Mouse (Mus musculus) midbrain, embryonic 11.5 days (tissue): Measurements from ENCODE around the gene Zfp68. TPM values are rescaled to one million over a fixed set of nuclear protein-coding genes. Genes with fewer than 3 reads are reported as not detected.
A peak's percentile ranks its signal among the peaks of the same experiment; 100 is the strongest.

ENCODE experiments used
- ATAC-seq: fragments of 200-750 bp; cut with Nextera tagmentation; 2 replicates; pipeline ENCODE4 v1.8.0; 2017; ENCODE audit warnings: moderate TSS enrichment, moderate library complexity; ENCODE audit not compliant: low FRiP score
- DNase-seq: peaks from one replicate; pipeline ENCODE4 v3.0.0; 2015; ENCODE audit warnings: low spot score; ENCODE audit errors: missing footprints
- H3K27ac ChIP-seq: fragments of 300-500 bp; sonication (generic); 2 replicates; pipeline ENCODE4 v1.5.1; 2014; ENCODE audit warnings: low read depth, low read length
- H3K27me3 ChIP-seq: fragments of 300-500 bp; sonication (generic); 2 replicates; pipeline ENCODE4 v1.6.1; 2014; ENCODE audit warnings: mild to moderate bottlenecking, low read length, moderate library complexity, mixed read lengths; ENCODE audit not compliant: control insufficient read depth, insufficient read depth
- H3K36me3 ChIP-seq: fragments of 300-500 bp; sonication (generic); 2 replicates; pipeline ENCODE4 v1.6.1; 2014; ENCODE audit warnings: mild to moderate bottlenecking, low read length, moderate library complexity, mixed read lengths; ENCODE audit not compliant: control insufficient read depth, insufficient read depth
- H3K4me1 ChIP-seq: fragments of 300-500 bp; sonication (generic); 2 replicates; pipeline ENCODE4 v1.6.1; 2014; ENCODE audit warnings: low read length; ENCODE audit not compliant: control insufficient read depth, insufficient read depth
- H3K4me2 ChIP-seq: fragments of 300-500 bp; sonication (generic); 2 replicates; pipeline ENCODE4 v1.6.1; 2014; ENCODE audit warnings: mild to moderate bottlenecking, moderate library complexity
- H3K4me3 ChIP-seq: fragments of 300-500 bp; sonication (generic); 2 replicates; pipeline ENCODE4 v1.5.1; 2014; ENCODE audit warnings: low read depth, low read length
- H3K9ac ChIP-seq: fragments of 300-500 bp; sonication (generic); 2 replicates; pipeline ENCODE4 v1.6.1; 2014; ENCODE audit warnings: low read length
- H3K9me3 ChIP-seq: fragments of 300-500 bp; sonication (generic); 2 replicates; pipeline ENCODE4 v1.6.1; 2016; ENCODE audit warnings: low read length; ENCODE audit not compliant: control insufficient read depth
- WGBS: fragments of 180-500 bp; shearing (Covaris S2); extraction: QIAGEN DNeasy Blood & Tissue Kit; methylation state at CpG from one replicate; pipeline ENCODE4 v1.1.7; 2014; 5-methylcytosine and 5-hydroxymethylcytosine counted together
- polyA plus RNA-seq: library from polyadenylated mRNA; unstranded; fragments of >200 nt; fragmentation: Nextera tagmentation; extraction: Ambion mirVana; gene quantifications from 2 replicates; pipeline ENCODE4 v1.2.1, GENCODE M21; 2014

Gene Zfp68
- 73.1 and 81.9 TPM in 2 replicates for polyA plus RNA-seq

DNA sequence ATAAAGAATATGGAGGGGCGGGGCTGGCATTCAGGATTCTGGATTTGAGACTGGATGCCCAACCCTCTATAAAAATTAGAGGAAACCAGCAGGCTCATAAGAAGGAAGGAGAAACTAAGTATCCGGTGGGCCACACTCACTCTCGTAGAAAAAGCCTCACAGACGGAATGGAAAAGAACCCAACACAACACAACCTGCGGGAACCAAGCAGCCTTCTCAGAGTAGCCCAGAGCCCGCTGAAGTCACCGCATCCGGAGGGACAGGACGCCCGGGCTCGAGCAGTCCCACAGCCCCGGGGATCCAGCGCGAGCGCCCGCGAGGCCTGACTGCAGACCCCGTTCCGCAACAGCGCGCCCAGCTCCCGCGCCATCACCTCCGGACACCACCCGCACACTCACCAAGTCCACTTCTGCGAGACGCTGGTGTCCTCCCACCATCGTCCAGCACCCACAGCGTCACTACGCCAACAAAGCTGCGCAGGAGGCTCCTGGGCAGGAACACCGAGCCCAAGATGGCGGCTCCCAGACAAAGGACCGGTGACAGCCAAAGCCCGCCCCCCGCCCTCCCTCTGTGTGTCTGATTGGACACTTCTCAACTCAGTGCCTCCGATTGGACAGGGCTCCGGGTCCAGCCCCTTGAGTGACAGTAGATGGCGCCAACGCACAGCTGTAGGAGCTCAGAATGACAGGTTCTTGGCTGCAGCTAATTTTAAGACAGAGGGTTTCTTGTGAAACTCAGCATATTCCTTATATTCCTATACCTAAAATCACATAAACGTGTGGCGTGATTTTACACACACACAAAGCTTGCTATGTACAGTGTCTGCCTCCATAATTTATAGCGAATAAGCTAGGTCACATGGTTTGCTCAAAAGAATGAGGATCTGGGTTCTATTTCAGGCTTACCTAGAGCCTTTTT is at the start of gene Zfp68:
Zfp68 (minus strand) TSS at position 551 of the 918 bp plus-strand sequence.
- WGBS: under 1% methylated on average over 43 of the region's 43 CpGs

DNA sequence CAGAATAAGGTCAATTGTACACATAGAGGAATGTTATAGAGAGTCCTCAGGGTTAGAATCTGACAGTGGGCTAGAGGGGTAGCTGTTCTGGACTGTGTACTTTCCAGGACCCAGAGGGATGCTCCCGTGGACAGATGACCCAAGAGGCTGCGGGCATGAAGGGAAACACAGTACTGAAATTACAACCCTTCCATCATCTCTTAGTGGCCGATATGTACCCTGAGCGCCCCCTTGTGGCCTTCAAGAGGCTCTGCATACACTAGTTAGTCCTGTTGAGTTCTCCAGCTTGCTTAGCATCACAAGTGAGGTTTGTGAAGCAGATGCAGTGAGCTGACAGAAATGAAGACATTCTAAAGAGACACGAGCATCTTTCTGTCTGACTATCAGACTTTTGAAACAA is 39.4 kb upstream of the Zfp68 start:
- DNase-seq (peak; percentile 93), ATAC-seq (peak; percentile 61; the same call in 1 of the 2 replicates)
- Histone ChIP-seq H3K27ac (no peak overlapping the region), H3K9ac (no peak overlapping the region), H3K36me3 (no peaks in the 10 kb centered on the region), H3K9me3 (no peaks in the 10 kb centered on the region), H3K4me3 (no peak overlapping the region), H3K27me3 (no peaks in the 10 kb centered on the region), H3K4me2 (no peak overlapping the region), H3K4me1 (no peaks in the 10 kb centered on the region)
- WGBS: 22% methylated on average over 5 of the region's 5 CpGs

More for the DNA sequence above, at the start of gene Zfp68:
- H3K4me1 ChIP-seq: peaks cover 9% of the 10 kb centered on the region
- peaks cover 17% of the 10 kb centered on the region; the same call in 1 of the 2 replicates for H3K9me3 ChIP-seq
- peak within 1 kb of the TSS; percentile 97 for H3K9ac ChIP-seq
- H3K4me3 ChIP-seq: peak within 1 kb of the TSS; percentile 87
- H3K4me2 ChIP-seq: peak within 1 kb of the TSS; percentile 43
- ATAC-seq (peak; percentile 97), DNase-seq (peak; percentile 99)
- no peaks in the 10 kb centered on the region for H3K27me3 ChIP-seq
- peak within 1 kb of the TSS; percentile 91 for H3K27ac ChIP-seq
- H3K36me3 ChIP-seq: peaks cover 26% of the 10 kb centered on the region

DNA sequence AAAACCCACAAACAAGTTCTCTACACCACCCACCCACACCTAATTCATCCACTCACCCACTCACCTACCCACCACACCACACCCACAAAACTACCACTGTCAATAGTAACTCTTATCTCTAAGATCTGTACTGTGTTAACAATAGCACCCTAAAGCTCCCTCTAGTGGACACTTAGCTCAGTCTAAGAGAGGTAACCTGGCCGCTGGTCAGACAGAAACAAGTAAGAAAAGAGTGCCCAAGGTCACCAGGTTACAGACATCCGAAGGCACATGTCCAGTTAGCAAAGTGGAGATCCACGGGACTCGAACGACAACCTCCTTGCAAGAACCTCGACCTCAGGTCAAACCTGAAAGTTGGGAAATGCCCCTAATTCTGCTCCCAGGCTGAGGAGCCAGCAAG is 38.3 kb upstream of the Zfp68 start:
- Histone ChIP-seq H3K36me3 (no peaks in the 10 kb centered on the region), H3K27ac (no peak overlapping the region), H3K4me2 (no peak overlapping the region), H3K27me3 (no peaks in the 10 kb centered on the region), H3K4me3 (no peak overlapping the region), H3K4me1 (no peaks in the 10 kb centered on the region), H3K9ac (no peak overlapping the region), H3K9me3 (no peaks in the 10 kb centered on the region)
- ATAC-seq: peak; percentile 52
- WGBS: 36% methylated on average over 6 of the region's 6 CpGs
- peak; percentile 91 for DNase-seq

DNA sequence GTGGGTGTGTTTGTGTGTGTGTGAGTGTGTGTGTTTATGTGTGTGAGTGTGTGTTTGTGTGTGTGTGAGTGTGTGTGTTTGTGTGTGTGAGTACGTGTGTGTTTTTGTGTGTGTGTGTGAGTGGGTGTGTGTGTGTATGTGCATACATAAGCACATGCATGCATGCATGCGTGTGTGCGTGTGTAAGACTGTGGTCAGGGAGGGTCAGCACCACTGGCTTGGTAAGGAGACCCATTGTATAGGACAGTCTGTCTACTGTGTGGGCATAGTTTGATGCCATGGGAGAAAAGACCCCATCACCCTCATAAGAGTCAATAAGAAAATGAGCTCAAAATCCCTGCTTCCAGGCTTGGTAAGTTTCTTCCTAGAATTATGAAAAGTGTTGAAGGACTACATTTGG is 37.8 kb upstream of the Zfp68 start:
- ATAC-seq: no peak
- H3K9me3 ChIP-seq: no peaks in the 10 kb centered on the region
- 97% methylated on average over 3 of the region's 3 CpGs for WGBS

DNA sequence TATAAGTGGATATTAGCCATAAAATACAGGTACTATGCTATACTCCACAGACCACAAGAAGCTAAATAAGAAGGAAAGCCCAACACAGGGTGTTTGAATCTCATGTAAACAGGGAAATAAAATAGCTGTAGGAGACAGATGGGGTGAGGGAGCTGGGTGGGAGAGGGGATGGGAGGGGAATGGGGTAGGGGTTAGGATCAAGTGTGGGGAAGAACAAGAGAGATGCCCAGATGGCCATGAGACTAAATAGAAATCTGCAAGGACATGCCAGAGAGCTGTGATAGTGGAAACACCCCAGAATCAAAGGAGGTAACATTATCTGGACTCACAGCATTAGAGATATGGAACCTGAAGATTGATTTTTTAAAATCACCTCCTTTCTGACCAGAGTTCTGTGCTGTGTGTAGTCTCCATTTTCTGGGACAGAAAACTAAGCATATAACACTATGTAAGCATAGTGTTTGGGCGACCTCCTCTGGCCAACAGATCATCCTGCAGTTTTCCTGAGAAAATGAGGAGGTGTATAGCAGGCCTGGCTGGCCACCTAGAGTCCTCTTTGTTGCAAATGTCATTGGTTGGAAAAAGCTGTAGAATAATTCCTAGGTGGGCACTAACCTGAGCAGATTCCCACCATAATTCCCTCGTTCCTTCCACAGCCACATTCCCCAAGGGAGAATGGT is 37.1 kb upstream of the Zfp68 start:
- no peak overlapping the region for H3K4me2 ChIP-seq
- 13% methylated on average over 2 of the region's 2 CpGs for WGBS

More for the DNA sequence above, 37.8 kb upstream of the Zfp68 start:
- Histone ChIP-seq H3K4me2 (no peak overlapping the region), H3K4me1 (no peaks in the 10 kb centered on the region), H3K27ac (no peak overlapping the region), H3K36me3 (no peaks in the 10 kb centered on the region), H3K27me3 (no peaks in the 10 kb centered on the region), H3K9ac (no peak overlapping the region), H3K4me3 (no peak overlapping the region)
- DNase-seq: peak; percentile 69

DNA sequence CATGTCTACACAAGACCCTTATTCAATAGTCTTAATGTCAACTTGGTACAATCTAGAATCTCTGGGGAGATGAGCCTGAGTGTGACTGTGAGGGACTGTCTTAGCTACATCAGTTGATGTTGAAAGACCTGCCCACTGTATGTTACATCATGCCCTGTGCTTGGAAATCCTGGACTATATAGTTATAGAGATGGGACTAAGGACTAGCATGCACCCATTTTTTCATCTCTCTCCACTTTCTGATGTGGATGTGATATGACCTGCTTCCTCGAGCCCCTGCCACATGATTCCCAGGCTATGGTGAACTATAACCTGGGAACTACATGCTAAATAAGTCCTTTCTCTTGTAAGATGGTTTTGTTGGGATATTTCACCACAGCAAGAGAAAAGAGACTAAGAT is 33.4 kb upstream of the Zfp68 start:
- Histone ChIP-seq H3K36me3 (no peaks in the 10 kb centered on the region; the same call in 1 of the 2 replicates), H3K4me1 (no peaks in the 10 kb centered on the region), H3K4me2 (no peak overlapping the region), H3K27ac (no peak overlapping the region), H3K9ac (no peak overlapping the region), H3K27me3 (no peaks in the 10 kb centered on the region), H3K4me3 (no peak overlapping the region), H3K9me3 (no peaks in the 10 kb centered on the region)
- DNase-seq (peak; percentile 72), ATAC-seq (no peak)
- WGBS: 96% methylated on average over 1 of the region's 1 CpGs

More for the DNA sequence above, 37.1 kb upstream of the Zfp68 start:
- H3K27me3 ChIP-seq: no peaks in the 10 kb centered on the region
- H3K9me3 ChIP-seq: no peaks in the 10 kb centered on the region
- H3K9ac ChIP-seq: no peak overlapping the region
- no peaks in the 10 kb centered on the region for H3K4me1 ChIP-seq
- no peak overlapping the region for H3K27ac ChIP-seq
- peak; percentile 88 for DNase-seq
- H3K4me3 ChIP-seq: no peak overlapping the region
- H3K36me3 ChIP-seq: no peaks in the 10 kb centered on the region
- ATAC-seq: peak; percentile 80; the same call in 1 of the 2 replicates

DNA sequence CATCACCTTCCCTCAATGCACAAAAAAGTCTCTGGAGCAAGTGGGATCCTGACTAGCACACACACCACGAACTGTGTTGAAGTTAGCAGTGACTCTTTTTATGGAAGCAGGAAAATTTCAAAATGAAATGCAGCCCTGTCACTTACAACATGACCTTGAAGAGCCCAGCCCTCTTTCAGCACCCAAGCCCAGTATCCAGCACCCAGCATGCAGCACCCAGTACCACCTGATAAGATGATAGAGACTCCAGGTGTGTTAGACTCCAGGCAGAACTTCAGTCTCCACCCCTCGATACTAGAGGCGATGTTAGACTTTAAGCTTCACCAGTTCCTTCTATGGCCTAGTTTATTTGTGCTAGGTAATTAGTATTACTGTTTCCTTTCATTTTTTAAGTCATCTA is 22.2 kb upstream of the Zfp68 start:
- Histone ChIP-seq H3K36me3 (peaks cover 2% of the 10 kb centered on the region; the same call in 1 of the 2 replicates), H3K4me1 (no peaks in the 10 kb centered on the region), H3K9ac (no peak overlapping the region), H3K27ac (no peak overlapping the region), H3K27me3 (no peaks in the 10 kb centered on the region), H3K4me3 (no peak overlapping the region), H3K9me3 (no peaks in the 10 kb centered on the region), H3K4me2 (no peak overlapping the region)
- WGBS: 90% methylated on average over 3 of the region's 3 CpGs
- DNase-seq (peak; percentile 28), ATAC-seq (no peak)

DNA sequence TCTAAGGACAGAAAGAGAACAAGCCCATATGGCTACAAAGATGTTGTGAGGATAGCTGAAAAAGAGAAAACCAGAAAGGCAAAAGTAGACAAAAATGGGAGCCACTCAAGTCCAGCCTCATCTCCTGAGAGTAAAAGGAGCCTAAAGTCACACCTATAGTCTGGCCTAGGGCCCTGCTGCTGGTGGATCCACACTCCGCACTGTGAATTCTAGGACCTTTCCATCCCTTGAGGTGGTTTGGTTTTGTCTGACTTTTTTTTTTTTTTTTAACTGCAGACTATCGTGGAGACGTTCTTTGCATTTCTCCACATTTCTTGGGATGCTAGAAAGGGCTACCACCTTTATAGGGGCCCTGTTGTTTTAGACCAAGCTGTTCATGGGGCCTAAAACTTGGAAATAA is 21.5 kb upstream of the Zfp68 start:
- DNase-seq: peak; percentile 54
- H3K27me3 ChIP-seq: no peaks in the 10 kb centered on the region
- peaks cover 2% of the 10 kb centered on the region; the same call in 1 of the 2 replicates for H3K36me3 ChIP-seq
- no peak for ATAC-seq
- H3K27ac ChIP-seq: no peak overlapping the region
- no peak overlapping the region for H3K4me3 ChIP-seq
- H3K9me3 ChIP-seq: no peaks in the 10 kb centered on the region
- no peak overlapping the region for H3K4me2 ChIP-seq
- H3K9ac ChIP-seq: no peak overlapping the region
- 92% methylated on average over 3 of the region's 3 CpGs for WGBS
- H3K4me1 ChIP-seq: no peaks in the 10 kb centered on the region

DNA sequence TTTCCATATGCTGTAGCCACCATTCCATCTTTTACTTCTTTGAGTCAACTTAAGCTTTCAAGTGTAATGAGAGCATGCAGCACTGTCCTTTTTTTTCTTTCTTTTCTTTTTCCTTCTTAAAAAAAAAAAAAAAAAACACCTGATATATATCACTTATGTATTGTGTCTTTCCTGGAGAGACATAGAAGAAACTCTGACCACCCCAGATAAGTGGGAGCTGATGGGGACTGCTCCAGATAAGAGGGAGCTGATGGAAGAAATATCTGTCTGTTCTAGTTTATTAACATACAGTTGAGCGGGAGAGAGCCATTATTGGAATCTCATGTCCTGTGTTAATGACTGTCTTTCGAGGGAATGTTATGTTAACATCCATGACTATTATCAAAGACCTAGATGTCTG is 16.9 kb upstream of the Zfp68 start:
- H3K27ac ChIP-seq: no peak overlapping the region
- WGBS: 93% methylated on average over 2 of the region's 2 CpGs
- no peaks in the 10 kb centered on the region for H3K4me1 ChIP-seq
- H3K4me2 ChIP-seq: no peak overlapping the region
- H3K9ac ChIP-seq: no peak overlapping the region
- no peaks in the 10 kb centered on the region for H3K27me3 ChIP-seq
- ATAC-seq (no peak), DNase-seq (peak; percentile 12)
- H3K36me3 ChIP-seq: peaks cover 2% of the 10 kb centered on the region; the same call in 1 of the 2 replicates
- H3K4me3 ChIP-seq: no peak overlapping the region
- no peaks in the 10 kb centered on the region for H3K9me3 ChIP-seq
